Mouse (Mus musculus): ENCODE data around the gene Gm14597. TPM values are rescaled to one million over a fixed set of nuclear protein-coding genes. Genes with fewer than 3 reads are reported as not detected.
"Not testable (repeated sequence)": the region's sequence is repeated elsewhere in the genome, so short reads cannot be mapped to it uniquely, and the experiment has no call there.

Gene Gm14597
- polyA plus RNA-seq, 1 experiment, result not detected

GRCm38 (mm10) chrX:53608122-53608813 is 511 bp downstream of the Gm14597 start:
- Histone ChIP-seq H3K27ac (ENCODE audit: insufficient read depth, low read depth, low read length) (peak overlapping the region; percentile 29; the same call in 1 of the 2 replicates), H3K27me3 (replicated peaks; ENCODE audit: control insufficient read depth, insufficient read depth, low read length) (no peaks in the 10 kb centered on the region), H3K4me3 (ENCODE audit: insufficient read depth, low read depth, low read length) (peak overlapping the region; percentile 63), H3K36me3 (ENCODE audit: control insufficient read depth, insufficient read depth, low read length) (no peaks in the 10 kb centered on the region), H3K4me1 (ENCODE audit: control insufficient read depth, insufficient read depth, low read length) (no peaks in the 10 kb centered on the region)
- DNase-seq, result peak; percentile 4
- 11% methylated on average over 17 of the region's 18 CpGs for WGBS
- no peak for TF ChIP-seq POLR2A (IDR thresholded peaks at IDR 0.05; ENCODE audit: low read depth, low read length)
- TF ChIP-seq CTCF (conservative IDR thresholded peaks at IDR 0.05; ENCODE audit: insufficient read depth, insufficient read length, low read depth, low read length), result no peak

GRCm38 (mm10) chrX:53607242-53608121 is 1.3 kb downstream of the Gm14597 start, which contains the start of gene Rtl8c:
Rtl8c (plus strand) TSS chrX:53608032.
- Histone ChIP-seq H3K27ac (ENCODE audit: insufficient read depth, low read depth, low read length) (peak within 1 kb of the TSS; percentile 29; the same call in 1 of the 2 replicates), H3K36me3 (ENCODE audit: control insufficient read depth, insufficient read depth, low read length) (no peaks in the 10 kb centered on the region), H3K27me3 (replicated peaks; ENCODE audit: control insufficient read depth, insufficient read depth, low read length) (no peaks in the 10 kb centered on the region), H3K4me3 (ENCODE audit: insufficient read depth, low read depth, low read length) (peak within 1 kb of the TSS; percentile 63), H3K4me1 (ENCODE audit: control insufficient read depth, insufficient read depth, low read length) (no peaks in the 10 kb centered on the region)
- no peak for TF ChIP-seq POLR2A (IDR thresholded peaks at IDR 0.05; ENCODE audit: low read depth, low read length)
- TF ChIP-seq CTCF (conservative IDR thresholded peaks at IDR 0.05; ENCODE audit: insufficient read depth, insufficient read length, low read depth, low read length), result no peak
- 13% methylated on average over 20 of the region's 20 CpGs for WGBS
- peak; percentile 56 for DNase-seq

- WGBS, result 12% methylated on average over 1 of the region's 1 CpGs
- not testable (repeated sequence) for H3K4me1 ChIP-seq (ENCODE audit: control insufficient read depth, insufficient read depth, low read length); H3K36me3 ChIP-seq (ENCODE audit: control insufficient read depth, insufficient read depth, low read length); H3K27me3 ChIP-seq (replicated peaks; ENCODE audit: control insufficient read depth, insufficient read depth, low read length); DNase-seq; H3K27ac ChIP-seq (ENCODE audit: insufficient read depth, low read depth, low read length); H3K4me3 ChIP-seq (ENCODE audit: insufficient read depth, low read depth, low read length)
Observed at GRCm38 (mm10) chrX:53606176-53606575, 2.6 kb downstream of the Gm14597 start.

- peak; percentile 50 for DNase-seq
- not testable (repeated sequence) for H3K27me3 ChIP-seq (replicated peaks; ENCODE audit: control insufficient read depth, insufficient read depth, low read length); H3K4me1 ChIP-seq (ENCODE audit: control insufficient read depth, insufficient read depth, low read length); H3K36me3 ChIP-seq (ENCODE audit: control insufficient read depth, insufficient read depth, low read length); H3K27ac ChIP-seq (ENCODE audit: insufficient read depth, low read depth, low read length); H3K4me3 ChIP-seq (ENCODE audit: insufficient read depth, low read depth, low read length)
- WGBS, result 0% methylated on average over 1 of the region's 2 CpGs
Observed at GRCm38 (mm10) chrX:53599993-53600392, 8.8 kb downstream of the Gm14597 start.

- not testable (repeated sequence) for H3K36me3 ChIP-seq (ENCODE audit: control insufficient read depth, insufficient read depth, low read length); H3K4me3 ChIP-seq (ENCODE audit: insufficient read depth, low read depth, low read length); H3K27ac ChIP-seq (ENCODE audit: insufficient read depth, low read depth, low read length); H3K27me3 ChIP-seq (replicated peaks; ENCODE audit: control insufficient read depth, insufficient read depth, low read length); H3K4me1 ChIP-seq (ENCODE audit: control insufficient read depth, insufficient read depth, low read length)
- 27% methylated on average over 4 of the region's 4 CpGs for WGBS
- peak; percentile 4 for DNase-seq
Observed at GRCm38 (mm10) chrX:53583404-53583803, 25.4 kb downstream of the Gm14597 start.

GRCm38 (mm10) chrX:53581407-53581806 is 27.4 kb downstream of the Gm14597 start:
- not testable (repeated sequence) for H3K4me1 ChIP-seq (ENCODE audit: control insufficient read depth, insufficient read depth, low read length)

GRCm38 (mm10) chrX:53579311-53579710 is 29.5 kb downstream of the Gm14597 start:
- no peaks in the 10 kb centered on the region; the same call in 1 of the 2 replicates for H3K4me1 ChIP-seq (ENCODE audit: control insufficient read depth, insufficient read depth, low read length)
- no peak overlapping the region for H3K4me3 ChIP-seq (ENCODE audit: insufficient read depth, low read depth, low read length)
- TF ChIP-seq CTCF (conservative IDR thresholded peaks at IDR 0.05; ENCODE audit: insufficient read depth, insufficient read length, low read depth, low read length), result no peak
- no peak for TF ChIP-seq POLR2A (IDR thresholded peaks at IDR 0.05; ENCODE audit: low read depth, low read length)
- no peaks in the 10 kb centered on the region for H3K36me3 ChIP-seq (ENCODE audit: control insufficient read depth, insufficient read depth, low read length)
- H3K27me3 ChIP-seq (replicated peaks; ENCODE audit: control insufficient read depth, insufficient read depth, low read length), result no peaks in the 10 kb centered on the region
- H3K27ac ChIP-seq (ENCODE audit: insufficient read depth, low read depth, low read length), result no peak overlapping the region
- WGBS, result 54% methylated on average over 1 of the region's 1 CpGs
- peak; percentile 85 for DNase-seq

More at GRCm38 (mm10) chrX:53581407-53581806, 27.4 kb downstream of the Gm14597 start:
- not testable (repeated sequence) for H3K27me3 ChIP-seq (replicated peaks; ENCODE audit: control insufficient read depth, insufficient read depth, low read length); H3K27ac ChIP-seq (ENCODE audit: insufficient read depth, low read depth, low read length); H3K36me3 ChIP-seq (ENCODE audit: control insufficient read depth, insufficient read depth, low read length); H3K4me3 ChIP-seq (ENCODE audit: insufficient read depth, low read depth, low read length)
- peak; percentile 70 for DNase-seq
- WGBS, result 36% methylated on average over 2 of the region's 4 CpGs

Other genes starting within 250 kb of the Gm14597 start
- gene Mospd1, start 238.5 kb downstream of the Gm14597 start, polyA plus RNA-seq (2012; rRNA removed), result 3.4 and 6.1 TPM in 2 replicates
- gene Etd, start 174.1 kb downstream of the Gm14597 start, polyA plus RNA-seq (2012; rRNA removed), result not detected in 2 replicates
- gene Rtl8c, start 947 bp downstream of the Gm14597 start, polyA plus RNA-seq (2012; rRNA removed), result 20.1 and 24.0 TPM in 2 replicates
- gene Rtl8a, start 34.7 kb upstream of the Gm14597 start, polyA plus RNA-seq (2012; rRNA removed), result 114 and 120 TPM in 2 replicates
- gene Rtl8b, start 61.4 kb upstream of the Gm14597 start, polyA plus RNA-seq (2012; rRNA removed), result 95.4 and 110 TPM in 2 replicates
- not detected in 2 replicates for gene 4930502E18Rik, start 115.8 kb upstream of the Gm14597 start, polyA plus RNA-seq (2012; rRNA removed)
- not detected in 2 replicates for gene 1700013H16Rik, start 148.9 kb upstream of the Gm14597 start, polyA plus RNA-seq (2012; rRNA removed)
- gene Zfp36l3, start 167.4 kb upstream of the Gm14597 start, polyA plus RNA-seq (2012; rRNA removed), result 0.03 TPM in 1 of 2 replicates, not detected in the other
- gene Xlr, start 188.7 kb upstream of the Gm14597 start, polyA plus RNA-seq (2012; rRNA removed), result 0.08 and 0.22 TPM in 2 replicates

Measured in kidney, adult 2 months (tissue).